Mouse (Mus musculus) kidney, postnatal 25 days (tissue): ENCODE results near the gene Foxd2.

ENCODE experiments used
- DNase-seq, 2 experiments: peaks; one replicate each; pipeline ENCODE4 v3.0.0; 2021; ENCODE audit warnings: mixed read lengths in 2 of 2

Gene Foxd2

DNA sequence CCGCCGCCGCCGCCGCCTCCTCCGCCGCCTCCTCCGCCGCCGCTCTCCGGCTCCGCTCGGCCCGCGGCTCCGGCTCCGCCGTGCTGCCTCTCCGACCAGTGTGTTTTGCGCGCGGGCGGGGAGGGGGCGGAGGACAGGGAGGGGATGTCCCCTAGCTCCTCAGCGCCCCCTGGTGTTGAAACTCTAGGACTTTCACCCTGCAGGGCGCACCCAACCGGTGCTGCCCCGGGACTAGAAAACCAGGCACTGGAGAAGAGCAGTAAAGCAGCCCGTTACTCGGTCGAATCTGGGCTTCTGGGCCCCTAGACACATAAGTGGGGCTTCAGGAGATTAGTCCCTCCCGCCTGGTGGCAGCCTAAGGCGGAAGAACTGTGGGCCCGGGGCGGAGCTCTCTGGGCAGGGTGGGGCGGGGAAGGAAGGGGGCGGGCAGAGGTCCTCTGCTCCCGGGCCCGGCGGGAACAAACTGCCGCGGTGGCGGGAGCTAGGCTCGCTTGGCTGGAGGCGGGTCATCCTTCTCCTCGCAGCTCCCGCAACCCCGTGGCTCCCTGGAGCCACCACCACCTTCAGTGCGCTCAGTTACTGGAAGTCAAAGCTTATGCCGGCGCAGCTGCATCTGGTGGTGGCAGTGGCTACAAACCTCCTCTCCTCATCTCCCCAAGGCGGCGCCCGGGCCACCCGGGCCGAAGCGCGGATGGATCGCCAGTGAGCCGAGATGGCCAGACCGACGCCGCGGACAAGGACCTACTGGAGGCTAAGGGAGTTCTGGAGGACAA, at the start of gene Foxd2:
TSS of gene Foxd2 (minus strand) at position 45 of the 773 bp plus-strand sequence.
- DNase-seq, result peak; percentile 88 to 93

DNA sequence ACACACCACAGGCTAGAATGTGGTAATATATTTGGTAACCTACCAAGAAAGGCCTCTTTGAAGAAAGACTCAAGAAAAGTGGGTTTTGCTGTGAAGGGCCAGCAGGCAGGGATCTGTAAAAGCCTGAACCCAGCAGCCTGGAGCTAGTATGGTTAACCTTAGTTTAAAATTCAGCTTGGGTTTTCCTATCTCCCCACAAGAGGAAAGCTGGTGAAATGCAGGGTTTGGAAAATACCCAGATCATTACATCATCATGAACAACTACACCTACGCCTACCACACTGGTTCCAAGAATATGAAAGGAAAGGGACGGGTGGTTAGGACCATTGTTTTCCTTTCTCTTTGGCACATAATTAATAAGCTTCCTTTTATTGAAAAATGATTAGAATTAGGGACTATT, 49.6 kb upstream of the Foxd2 start:
- no peak for DNase-seq

DNA sequence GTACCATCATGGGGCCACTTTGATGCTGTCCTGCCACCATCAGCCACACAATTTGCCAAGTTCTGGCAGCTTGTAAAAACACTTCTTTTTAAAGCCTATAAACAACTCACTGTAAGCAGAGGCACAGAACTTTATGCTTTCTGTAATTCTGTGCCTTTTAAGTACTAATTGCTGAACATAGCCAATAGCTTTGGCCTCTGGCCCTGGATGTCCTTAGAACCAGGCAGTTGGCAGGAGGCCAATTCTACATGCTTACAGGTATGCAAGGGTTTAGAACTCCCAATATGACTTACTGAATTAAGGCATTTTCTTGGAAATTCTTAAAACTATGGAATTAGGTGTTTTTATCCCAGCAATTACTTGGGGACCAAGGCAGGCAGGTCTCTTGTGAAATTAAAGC, 48.7 kb upstream of the Foxd2 start:
- peak; percentile 53 to 66 for DNase-seq

DNA sequence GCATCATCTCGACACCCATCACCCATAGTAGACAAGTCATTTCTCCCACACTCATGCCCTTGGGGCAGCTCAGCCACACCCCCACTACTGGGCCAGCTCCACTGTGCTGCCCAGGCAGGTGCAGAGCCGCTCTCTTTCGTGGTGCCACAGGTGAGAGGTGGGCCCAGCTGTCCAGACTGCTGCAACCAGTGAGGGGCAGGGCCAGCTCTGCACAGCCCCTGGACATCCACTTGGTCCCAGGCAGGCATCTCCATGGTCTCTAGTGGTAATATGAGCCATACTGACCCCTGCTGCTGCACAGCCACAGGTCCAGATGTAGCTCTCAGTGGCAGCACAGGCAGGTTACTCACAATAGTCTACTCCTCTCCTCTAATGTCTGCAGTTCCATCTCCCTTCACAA, 44.5 kb upstream of the Foxd2 start:
- no peak for DNase-seq

DNA sequence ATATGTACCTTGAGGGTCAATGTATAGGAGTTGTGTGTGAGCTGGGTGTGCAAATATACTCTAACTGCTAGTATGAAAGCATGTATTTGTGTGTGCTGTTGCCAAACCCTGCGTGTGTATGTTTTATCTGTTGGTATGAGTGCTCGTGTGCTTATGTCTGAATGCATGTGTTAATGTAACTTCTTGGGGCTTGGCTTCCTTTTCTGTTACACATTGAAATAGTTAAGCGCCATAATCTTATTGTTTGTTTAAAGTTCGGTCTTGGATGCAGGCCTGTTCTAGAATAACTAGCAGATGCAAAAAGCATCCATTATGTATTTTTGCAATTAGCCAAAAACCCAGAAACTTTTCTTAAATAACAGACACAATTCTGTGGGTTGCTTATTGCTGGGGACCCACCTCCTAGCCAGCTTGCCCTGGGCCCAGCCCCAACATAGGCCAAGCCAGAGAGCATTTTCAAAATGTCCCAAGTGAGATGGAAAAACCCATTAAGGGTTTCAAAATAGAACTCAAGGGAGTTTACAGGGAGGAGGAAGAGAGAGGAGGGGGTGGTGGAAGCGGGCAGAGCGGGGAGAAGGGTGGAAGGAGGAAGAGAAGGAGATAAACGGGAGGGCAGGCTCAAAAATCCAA, 39.3 kb upstream of the Foxd2 start:
- no peak for DNase-seq

DNA sequence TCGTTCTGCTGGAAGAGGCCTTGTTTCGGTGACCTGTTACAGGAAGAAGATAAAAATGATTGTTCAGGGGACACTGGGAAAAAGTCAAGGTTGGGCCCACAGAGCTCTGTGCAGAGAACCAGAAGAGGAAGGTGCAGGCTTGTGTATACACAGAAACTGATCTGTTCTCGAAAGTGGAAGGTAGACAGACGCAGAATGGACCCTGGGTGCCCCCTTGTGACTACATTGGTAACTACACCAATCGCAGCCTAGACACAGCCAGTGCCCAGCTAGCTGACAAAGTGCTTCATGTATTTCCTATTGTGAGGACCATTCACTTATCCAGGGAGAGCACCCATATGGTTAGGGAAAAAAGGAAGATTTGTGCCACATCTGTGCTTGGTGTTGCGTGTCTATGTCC, 38.7 kb upstream of the Foxd2 start:
- peak; percentile 71 to 89 for DNase-seq

DNA sequence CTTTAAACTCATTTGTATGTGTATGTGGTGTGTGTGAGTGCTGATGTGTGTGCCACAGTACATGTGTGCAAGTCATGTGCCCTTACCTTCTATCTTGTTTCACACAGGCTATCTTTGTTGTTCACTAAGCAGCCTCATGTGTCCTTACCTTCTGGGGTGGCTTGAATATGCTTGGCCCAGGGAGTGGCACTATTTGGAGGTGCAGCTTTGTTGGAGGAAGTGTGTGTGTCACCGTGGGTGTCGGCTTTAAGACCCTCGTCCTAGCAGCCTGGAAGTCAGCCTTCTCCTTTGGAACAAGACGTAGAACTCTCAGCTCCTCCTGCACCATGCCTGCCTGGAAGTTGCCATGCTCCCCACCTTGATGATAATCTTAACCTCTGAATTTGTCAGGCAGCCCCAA, 37.7 kb upstream of the Foxd2 start:
- DNase-seq, result no peak

DNA sequence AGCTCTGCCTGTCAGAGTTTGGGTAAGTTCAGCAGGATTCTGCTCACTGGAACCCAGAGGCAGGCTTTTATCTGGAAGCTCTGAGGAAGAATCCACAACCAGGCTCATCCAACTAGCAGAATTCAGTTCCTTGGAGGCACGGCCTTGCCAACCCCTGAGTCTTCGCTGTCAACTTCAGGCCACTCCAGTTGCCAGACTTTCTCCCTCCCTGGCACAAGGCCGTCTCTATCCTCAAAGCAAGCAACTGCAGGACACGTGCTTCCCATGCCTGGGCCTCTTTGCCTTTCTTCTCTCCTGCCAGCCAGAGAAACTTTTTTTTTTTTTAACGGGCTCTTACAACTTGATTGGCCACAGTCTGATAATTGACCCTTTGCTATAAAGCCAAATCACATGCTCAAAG, 36.3 kb upstream of the Foxd2 start:
- DNase-seq, result peak in 1 of 2 experiments; percentile 41

DNA sequence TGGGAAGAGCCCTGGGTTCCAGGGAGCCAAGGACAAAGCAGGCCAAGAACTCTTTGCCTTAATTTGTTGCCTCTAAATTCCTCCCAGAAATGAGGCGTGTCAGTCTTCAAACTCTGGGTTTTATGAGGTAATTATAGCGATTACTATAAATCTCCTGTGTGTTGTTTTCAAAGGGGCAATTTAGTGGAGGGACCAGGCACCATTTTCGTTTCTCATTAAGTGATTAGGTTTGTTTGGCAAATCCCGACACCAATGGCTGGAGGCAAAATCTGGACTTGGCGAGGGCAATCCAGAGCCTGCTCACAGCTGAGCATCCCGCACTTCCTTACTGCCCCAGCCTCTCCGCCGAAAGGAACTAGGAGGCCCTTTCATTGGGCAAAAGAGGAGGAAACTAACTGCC, 33.9 kb upstream of the Foxd2 start:
- no peak for DNase-seq

DNA sequence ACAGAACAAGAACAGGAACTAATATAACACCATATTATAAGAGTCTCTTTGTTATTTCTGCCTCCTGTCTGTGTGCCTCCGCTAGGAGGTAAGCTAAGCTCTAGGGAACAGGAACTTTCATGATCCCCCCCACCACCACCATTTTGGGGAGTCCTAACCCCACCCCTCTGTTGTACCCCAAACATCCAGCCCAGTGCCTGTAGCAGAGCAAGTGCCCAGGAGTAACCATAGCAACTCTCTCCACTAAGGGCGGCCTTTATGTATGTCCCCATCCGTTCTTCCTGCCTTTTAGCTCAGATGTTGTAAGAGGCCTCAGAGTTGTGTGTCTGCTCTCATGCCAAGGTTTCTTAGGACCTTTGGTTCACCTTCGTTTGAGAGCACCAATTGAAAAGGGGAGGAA, 33.4 kb upstream of the Foxd2 start:
- no peak for DNase-seq

DNA sequence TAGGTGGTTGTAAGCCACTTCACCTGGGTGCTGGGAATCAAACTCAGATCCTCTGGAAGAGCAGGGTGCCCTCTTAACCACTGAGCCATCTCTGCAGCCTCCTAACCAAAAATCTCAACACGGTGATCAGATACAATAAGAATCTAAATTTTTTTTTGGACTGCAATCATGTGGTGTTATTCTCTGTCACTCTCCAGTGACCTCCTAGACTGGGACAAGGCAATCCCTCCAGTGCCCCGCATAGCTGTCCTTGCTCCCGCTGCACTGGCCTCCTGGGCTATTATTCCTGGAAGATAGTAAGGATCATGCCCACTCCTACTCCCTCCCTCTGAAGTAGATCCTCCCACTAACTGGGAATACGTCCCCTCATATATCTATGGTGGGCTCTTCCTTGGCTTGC, 32.6 kb upstream of the Foxd2 start:
- DNase-seq, result no peak

DNA sequence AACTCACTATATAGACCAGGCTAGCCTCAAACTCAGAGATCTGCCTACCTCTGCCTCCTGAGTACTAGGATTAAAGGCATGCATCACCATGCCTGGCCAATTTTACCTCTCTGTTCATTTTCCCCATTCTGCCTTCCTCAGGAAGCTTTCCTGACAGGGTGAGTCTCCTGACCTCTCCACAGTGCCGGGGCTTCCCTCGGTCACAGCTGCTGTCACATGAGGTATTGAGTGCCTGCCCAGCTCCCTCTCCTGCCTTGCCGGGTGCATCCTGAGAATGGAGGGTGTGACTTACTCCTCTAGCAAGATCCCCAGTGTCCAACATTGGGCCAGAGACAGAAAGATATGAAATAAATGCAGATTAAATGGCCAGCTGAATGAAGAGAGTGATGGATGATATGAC, 29.6 kb upstream of the Foxd2 start:
- no peak for DNase-seq

DNA sequence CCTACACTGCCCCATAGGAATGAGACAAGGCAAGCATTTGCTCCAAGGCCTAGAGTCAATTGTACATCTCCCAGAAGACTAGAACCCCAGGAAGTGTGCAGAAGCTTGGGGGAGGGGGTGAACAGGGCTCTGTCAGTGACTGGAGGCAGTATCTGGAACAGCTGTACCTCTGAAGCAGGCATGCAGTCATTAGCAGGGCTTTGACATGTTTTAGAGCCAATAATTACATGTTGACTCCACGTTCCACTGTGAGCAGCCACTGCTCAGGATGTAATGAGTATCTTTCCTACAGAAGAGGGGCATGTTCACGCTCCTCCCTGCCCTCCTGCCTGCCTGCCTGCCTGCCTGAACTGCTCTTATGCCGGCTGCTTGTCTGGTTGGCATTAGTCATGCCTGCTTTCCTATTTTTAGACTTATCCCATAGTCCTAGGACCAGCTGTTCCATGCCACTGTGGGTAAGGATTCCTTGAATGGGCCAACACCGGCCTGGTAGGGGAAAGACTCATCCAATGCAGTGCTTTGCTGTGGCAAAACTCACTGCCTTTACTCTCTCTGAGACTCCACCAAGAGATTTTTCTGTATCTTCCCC, 28.9 kb upstream of the Foxd2 start:
- no peak for DNase-seq

DNA sequence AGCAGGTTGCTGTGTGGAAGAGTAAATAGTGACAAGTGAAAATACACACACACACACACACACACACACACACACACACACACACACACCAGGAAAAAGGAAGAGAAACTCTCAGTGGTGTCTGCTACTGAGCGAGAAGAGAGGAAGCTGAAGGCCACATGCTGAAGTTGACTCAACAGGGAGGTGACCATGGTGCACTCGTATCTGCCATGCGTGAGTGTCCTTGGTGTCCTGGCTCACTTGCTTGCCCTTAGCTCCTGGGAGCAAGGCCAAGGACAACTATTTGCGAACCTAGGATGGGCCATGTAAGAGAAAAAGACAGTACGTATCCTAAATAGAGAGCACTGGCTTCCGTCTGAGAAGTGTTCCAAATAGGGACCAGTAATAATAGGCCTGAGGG, 25.5 kb upstream of the Foxd2 start:
- no peak for DNase-seq

DNA sequence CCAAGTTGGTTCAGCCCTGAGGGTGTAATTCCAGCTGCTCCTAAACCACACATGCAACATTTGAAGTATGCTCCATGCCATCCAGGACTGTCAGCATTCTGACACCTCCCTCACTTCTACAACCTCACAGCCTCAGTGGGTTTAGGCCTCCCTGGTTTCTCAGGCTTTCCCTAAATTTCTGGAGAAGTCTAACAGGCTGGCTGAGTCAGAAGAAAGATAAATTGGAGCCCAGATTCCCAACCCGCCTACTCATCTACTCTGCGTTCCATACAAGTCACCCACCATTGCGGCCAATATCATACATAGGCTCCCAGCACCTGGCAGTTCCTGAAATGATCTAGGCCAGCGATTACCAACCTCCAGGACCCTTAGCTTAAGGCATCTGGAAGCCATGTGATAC, 24.1 kb upstream of the Foxd2 start:
- no peak for DNase-seq

DNA sequence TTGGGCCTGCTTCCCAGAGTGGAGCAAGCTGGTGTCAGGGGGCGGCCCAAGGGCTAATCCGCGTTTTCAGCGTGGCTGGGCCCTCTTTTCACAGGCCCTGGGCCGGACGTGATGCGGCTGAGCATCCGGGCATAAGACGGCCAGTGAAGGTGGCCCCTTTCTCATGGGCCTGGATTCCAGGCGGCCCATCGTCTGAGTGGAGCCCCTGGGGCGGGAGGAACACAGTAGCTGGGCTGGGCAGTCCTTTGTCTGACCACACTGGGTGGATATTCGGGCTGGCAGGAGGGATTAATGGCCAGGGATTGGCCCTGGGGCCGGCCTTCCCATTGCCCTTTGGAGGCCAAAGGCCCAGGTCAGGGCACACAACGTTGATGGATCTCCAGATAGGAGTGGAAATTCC, 20.5 kb upstream of the Foxd2 start:
- DNase-seq, result no peak

DNA sequence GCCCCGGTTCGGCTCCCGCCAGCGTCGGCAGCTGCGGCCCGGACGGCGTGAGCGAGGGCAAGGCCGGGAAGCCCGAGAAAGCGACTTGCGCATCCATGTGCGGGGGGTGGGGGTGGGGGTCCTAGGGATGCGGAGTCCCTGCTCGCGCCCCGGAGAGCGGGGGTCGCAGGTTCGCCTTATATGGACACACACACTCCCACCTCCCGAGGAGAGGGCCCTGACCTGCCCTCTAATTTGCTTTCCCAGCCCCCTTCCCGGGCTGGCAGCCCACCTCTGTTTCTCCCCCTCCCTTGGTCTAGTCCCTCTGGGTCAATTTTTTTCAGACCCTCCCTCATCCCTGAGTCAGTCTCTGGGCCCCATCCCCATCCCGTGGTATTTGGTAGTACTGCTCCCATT, 17.2 kb upstream of the Foxd2 start, which contains the start of gene Foxe3:
TSS of gene Foxe3 (minus strand) at position 97 of the 396 bp plus-strand sequence.
- DNase-seq, result no peak

DNA sequence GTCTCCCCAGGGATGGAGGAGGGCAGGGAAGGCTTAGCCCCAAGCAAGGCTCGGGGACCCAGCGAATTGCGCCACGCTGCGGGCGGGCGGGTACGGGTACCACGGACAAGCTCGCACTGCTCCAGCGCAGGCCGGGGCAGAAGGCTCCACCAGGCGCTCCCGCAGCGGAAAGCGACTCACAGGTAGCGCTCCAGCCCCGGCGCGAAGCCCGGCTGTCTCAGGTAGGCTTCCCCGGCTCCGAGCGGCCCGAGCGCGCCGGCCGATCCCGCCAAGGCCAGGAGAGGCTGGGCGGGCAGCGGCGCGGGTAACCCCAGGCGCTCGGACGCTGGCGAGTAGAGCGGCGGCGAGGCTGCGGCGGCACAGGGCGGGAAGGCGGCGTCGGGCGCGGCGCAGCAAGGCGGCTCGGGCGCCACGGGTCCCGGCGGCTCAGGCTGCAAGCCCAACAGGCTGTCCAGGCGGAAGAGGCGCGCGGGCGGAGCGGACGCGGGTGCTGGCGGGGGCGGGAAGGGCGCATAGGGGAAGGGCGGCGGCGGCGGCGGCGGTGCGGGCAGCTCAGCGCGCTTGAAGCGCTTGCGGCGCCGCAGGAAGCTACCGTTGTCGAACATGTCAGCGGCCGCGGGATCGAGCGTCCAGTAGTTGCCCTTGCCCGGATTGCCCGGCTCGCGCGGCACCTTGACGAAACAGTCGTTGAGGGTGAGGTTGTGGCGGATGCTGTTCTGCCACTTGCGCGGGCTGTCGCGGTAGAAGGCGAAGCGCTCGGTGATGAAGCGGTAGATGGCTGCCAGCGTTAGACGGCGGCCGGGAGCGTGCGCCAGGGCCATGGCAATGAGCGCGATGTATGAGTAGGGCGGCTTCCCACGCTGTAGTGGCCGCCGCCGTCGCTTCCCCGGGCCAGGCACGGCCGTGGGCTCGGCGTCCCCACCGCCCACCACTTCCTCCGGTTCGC, 16.6 kb upstream of the Foxd2 start:
- peak; percentile 21 to 56 for DNase-seq

DNA sequence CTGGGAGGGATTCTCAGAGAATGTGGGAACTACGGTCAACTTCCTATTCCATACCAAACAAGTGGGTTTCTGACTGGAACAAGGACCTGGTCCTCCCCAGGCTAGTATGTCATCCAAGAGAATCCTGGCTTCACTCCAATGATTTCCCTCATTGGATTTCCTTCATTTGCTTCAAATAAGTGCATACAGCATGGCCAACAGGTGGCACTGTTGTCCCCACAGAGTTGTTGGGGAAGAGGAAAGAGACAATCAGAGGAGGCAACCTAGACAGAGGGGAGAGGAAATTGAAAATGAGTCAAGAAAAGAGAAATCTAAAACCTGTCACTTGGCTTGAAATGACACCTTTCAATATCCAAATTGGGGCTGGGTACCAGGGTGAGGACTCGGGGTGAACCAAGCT, 8.4 kb upstream of the Foxd2 start:
- DNase-seq, result peak; percentile 53 to 65

DNA sequence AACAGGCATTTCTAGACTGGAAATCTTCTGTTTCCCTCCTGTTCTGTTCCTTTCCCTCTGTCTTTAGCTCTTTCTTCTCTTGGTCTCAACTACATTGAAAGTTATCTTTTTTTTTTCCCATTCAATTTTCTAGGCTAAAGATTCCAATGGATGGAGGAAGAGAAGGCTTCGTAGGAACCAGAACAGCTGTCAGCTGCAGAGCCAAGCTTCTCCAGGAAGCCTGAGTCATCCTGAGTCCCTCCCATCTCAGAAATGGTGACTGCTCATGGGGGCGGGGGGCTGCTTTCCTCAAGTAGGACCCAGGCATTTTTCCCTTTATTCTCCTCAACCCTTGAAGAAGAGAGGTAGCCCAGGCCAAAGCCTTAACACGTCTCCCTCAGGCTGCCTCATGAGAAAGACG, 7.4 kb upstream of the Foxd2 start:
- no peak for DNase-seq

DNA sequence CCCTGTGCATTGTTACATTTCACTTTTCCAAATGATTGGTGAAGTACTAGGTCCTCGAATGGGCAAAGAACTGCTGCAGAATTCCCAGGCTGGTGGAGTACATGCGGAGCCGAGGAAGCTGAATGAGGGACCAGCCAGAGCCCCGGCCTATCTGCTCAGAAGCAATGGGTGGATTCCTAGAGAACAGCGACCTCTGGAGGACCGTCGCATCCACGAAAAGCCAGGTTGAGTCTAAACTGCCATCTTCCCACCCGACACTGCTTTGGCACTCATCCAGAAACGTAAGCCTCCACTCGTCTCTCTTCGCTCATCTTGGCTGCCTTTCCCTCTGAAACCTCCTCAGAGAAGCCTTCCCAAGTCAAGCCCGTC, 4.9 kb upstream of the Foxd2 start:
- DNase-seq, result peak; percentile 60 to 67

DNA sequence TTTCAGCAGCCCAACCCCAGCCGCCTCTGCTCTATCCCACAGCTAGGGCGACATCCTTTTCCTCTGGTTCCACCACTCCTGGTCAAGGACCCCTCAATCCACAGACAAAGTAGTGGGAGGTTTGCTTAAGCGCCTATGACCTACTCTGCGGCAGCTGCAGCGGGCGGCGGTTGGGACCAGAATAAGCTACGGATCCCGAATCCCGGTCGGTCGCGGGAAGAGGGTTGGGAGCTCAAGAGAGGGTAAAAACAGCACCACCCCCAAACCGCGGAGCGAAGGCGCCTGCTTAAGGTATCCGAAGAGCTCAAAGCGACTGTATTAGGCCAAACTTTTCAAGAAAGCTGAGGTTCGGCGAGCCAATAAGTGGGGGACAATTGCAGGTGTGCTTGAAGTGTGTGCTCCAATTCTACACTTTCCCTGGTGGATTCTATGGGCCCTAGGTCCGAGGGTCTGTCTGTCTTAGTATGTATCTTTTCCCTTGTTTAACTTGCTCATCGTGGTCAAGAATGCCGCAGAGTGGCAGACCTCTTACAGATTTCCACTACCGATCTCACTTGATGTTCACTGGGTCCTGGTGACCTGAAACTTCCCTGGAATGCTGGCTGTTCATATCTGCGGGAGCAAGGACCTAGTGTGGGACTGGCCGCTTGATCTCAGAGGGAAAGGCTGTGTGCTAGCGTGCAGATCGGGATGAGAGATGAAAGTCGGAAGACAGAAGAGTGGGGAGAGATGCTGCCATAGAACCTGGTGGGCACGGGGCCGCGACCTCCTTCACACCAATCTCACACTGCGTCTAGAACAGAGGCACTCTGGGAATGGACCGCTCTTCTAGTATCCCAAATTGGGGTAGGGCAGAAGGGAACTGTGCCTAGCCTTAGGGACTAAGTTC, 4.3 kb upstream of the Foxd2 start:
- no peak for DNase-seq
